Mouse (Mus musculus): ENCODE measurements around the gene Gnpnat1. TPM values are rescaled to one million over a fixed set of nuclear protein-coding genes. Genes with fewer than 3 reads are reported as not detected.

Gnpnat1 gene
- polyA plus RNA-seq, 1 experiment from 2014 or later = 28.5 TPM

DNA sequence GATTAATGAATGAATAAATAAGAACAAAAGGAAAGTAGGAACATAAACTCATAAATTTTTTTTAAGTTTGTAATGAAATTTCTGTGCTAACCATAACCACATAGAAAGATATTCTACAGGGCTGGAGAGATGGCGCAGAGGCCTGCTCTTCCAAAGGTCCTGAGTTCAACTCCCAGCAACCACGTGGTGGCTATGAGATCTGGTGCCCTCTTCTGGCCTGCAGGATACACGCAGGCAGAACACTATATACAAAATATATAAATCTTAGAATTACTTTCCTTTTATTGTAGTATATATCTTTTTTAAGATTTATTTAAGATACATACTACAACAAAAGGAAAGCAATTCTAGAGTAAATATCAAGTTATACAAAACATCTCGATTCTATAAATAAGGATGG is 21.8 kb downstream of the Gnpnat1 start:
- no peaks in the 10 kb centered on the region for H3K9me3 ChIP-seq (ENCODE audit: control insufficient read depth, low read length)
- no peaks in the 10 kb centered on the region for H3K27me3 ChIP-seq (replicated peaks; ENCODE audit: control insufficient read depth, insufficient read depth, low read length)
- H3K27ac ChIP-seq (ENCODE audit: low read depth, low read length) = no peak overlapping the region
- no peak for ATAC-seq
- H3K9ac ChIP-seq (ENCODE audit: low read depth, low read length) = no peak overlapping the region
- peaks cover 6% of the 10 kb centered on the region for H3K4me1 ChIP-seq (ENCODE audit: control insufficient read depth, insufficient read depth, low read depth, low read length)
- H3K4me3 ChIP-seq (ENCODE audit: low read length) = no peak overlapping the region
- H3K4me2 ChIP-seq (ENCODE audit: low read length) = no peak overlapping the region
- peaks cover 8% of the 10 kb centered on the region; the same call in 1 of the 2 replicates for H3K36me3 ChIP-seq (ENCODE audit: control insufficient read depth, insufficient read depth, low read length)
- WGBS = 81% methylated on average over 4 of the region's 4 CpGs

DNA sequence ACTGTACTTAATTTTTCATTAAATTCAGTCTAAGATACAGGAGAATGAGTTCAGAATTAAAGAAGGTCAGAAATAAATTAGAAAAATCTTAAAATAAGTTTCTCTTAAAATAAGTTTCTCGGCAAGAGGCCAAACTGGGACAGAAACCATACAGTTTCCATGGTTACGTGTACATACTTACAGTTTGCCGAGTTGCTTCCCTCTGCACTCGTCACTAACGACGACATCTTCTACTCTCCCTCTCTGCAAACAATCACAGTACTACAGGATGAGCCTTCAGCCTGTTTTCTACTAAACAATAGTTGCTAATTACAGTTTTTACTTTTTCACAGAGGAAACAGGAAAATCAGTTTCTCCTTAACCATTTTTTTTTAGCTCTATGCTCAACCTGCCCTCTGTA is 24.0 kb downstream of the Gnpnat1 start:
- WGBS = 78% methylated on average over 6 of the region's 6 CpGs
- no peak overlapping the region for H3K4me2 ChIP-seq (ENCODE audit: low read length)
- no peak for ATAC-seq
- no peaks in the 10 kb centered on the region for H3K4me1 ChIP-seq (ENCODE audit: control insufficient read depth, insufficient read depth, low read depth, low read length)
- no peaks in the 10 kb centered on the region for H3K27me3 ChIP-seq (replicated peaks; ENCODE audit: control insufficient read depth, insufficient read depth, low read length)
- no peaks in the 10 kb centered on the region for H3K9me3 ChIP-seq (ENCODE audit: control insufficient read depth, low read length)
- H3K9ac ChIP-seq (ENCODE audit: low read depth, low read length) = no peak overlapping the region
- no peak overlapping the region for H3K27ac ChIP-seq (ENCODE audit: low read depth, low read length)
- H3K36me3 ChIP-seq (ENCODE audit: control insufficient read depth, insufficient read depth, low read length) = peaks cover 8% of the 10 kb centered on the region; the same call in 1 of the 2 replicates
- no peak overlapping the region for H3K4me3 ChIP-seq (ENCODE audit: low read length)

DNA sequence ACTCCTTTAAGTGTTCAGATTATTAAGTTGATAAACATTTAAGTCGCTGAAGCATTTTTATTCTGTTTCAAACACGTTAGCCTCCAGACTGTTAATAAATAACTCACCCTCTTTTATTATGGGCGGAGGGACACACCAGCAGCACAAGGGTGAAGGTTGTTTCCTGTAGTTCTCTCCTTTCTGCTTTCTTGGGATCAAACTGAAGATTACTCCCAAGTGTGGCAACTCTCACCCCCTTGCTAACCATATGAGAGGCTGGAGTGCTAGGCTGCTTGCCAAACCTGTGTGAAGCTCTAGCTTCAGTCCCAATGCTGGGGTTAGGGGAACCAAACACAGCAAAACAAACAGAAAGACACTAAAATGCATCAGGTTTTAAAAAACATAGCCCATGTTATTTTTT is 25.9 kb downstream of the Gnpnat1 start:
- H3K9ac ChIP-seq (ENCODE audit: low read depth, low read length) = no peak overlapping the region
- no peak overlapping the region for H3K4me2 ChIP-seq (ENCODE audit: low read length)
- ATAC-seq = no peak
- H3K27ac ChIP-seq (ENCODE audit: low read depth, low read length) = no peak overlapping the region
- H3K4me1 ChIP-seq (ENCODE audit: control insufficient read depth, insufficient read depth, low read depth, low read length) = no peaks in the 10 kb centered on the region
- no peak overlapping the region for H3K4me3 ChIP-seq (ENCODE audit: low read length)
- peaks cover 8% of the 10 kb centered on the region; the same call in 1 of the 2 replicates for H3K36me3 ChIP-seq (ENCODE audit: control insufficient read depth, insufficient read depth, low read length)
- H3K9me3 ChIP-seq (ENCODE audit: control insufficient read depth, low read length) = no peaks in the 10 kb centered on the region
- no peaks in the 10 kb centered on the region for H3K27me3 ChIP-seq (replicated peaks; ENCODE audit: control insufficient read depth, insufficient read depth, low read length)
- WGBS = 87% methylated on average over 3 of the region's 3 CpGs

DNA sequence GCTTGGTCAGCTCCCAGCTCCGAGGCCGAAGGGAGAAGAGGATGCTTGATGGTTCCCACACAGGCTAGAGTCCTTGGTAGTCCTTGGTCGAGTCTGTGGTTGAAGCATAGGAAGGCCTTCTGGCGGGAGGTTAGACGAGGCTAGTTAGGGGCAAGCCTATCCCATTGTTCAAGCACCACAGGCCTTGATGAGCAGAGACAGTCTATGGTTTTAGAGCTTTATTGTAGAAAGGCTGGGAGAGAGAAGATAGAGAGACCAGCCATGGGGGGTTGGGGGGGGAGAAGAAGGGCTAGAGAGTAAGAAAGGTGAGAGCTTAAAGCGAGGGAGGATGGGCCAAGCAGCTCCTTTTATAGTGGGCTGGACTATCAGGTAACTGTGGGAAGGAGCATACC is 39.5 kb downstream of the Gnpnat1 start:
- no peak overlapping the region for H3K9ac ChIP-seq (ENCODE audit: low read depth, low read length)
- H3K27me3 ChIP-seq (replicated peaks; ENCODE audit: control insufficient read depth, insufficient read depth, low read length) = no peaks in the 10 kb centered on the region
- peaks cover 10% of the 10 kb centered on the region for H3K36me3 ChIP-seq (ENCODE audit: control insufficient read depth, insufficient read depth, low read length)
- no peak overlapping the region for H3K4me3 ChIP-seq (ENCODE audit: low read length)
- ATAC-seq = peak; percentile 68; the same call in 1 of the 2 replicates
- no peak overlapping the region for H3K4me2 ChIP-seq (ENCODE audit: low read length)
- peak overlapping the region; percentile 45; the same call in 1 of the 2 replicates for H3K27ac ChIP-seq (ENCODE audit: low read depth, low read length)
- 81% methylated on average over 6 of the region's 6 CpGs for WGBS
- no peaks in the 10 kb centered on the region for H3K9me3 ChIP-seq (ENCODE audit: control insufficient read depth, low read length)
- no peaks in the 10 kb centered on the region for H3K4me1 ChIP-seq (ENCODE audit: control insufficient read depth, insufficient read depth, low read depth, low read length)

DNA sequence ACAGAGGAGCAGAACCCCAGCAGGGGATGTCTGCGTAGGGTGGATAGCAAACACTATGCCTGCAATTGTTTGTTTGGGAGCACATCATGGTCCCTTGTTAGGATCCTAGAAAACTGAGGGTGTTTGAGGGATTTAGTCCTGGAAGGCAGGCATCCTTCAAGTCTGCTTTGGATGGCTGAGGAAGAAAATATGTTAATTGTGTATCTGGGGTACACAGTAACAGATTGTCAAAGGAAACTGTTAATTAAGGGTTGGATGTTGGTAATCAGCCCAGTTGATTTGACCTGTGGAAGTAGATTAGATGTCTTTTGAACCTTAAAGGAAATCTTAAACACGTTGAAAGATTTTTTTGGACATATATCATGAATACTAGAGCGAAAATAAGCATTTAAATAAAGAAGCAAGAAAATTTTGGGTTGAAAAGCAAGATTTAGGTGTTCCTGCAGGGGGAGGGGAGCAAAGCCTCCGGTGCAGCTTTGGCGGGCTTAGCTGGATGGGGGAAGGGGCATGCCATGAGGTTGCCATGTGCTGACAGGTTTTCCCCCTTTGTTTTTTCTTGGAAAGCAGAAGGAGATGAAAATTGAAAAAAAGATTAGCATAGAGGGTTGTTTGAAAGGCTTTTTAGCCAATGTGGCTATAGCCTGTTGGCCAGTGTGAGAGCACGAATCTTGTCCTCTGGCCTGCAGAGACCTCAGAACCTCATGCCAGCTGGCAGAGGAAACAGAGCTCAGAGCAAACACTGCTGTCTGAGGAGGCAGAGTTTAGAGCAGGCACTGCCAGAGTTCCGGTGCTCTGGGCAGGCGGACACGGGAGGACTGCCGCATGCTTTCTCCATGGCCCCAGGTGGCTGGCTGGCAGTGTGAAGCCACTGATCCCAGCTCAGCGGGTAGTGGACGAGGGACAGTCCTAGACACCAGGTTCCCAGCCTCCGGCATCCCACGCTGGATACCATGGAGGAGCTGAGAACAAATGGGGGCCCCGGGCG is 40.2 kb downstream of the Gnpnat1 start:
- H3K9me3 ChIP-seq (ENCODE audit: control insufficient read depth, low read length) = no peaks in the 10 kb centered on the region
- H3K4me3 ChIP-seq (ENCODE audit: low read length) = no peak overlapping the region
- H3K4me1 ChIP-seq (ENCODE audit: control insufficient read depth, insufficient read depth, low read depth, low read length) = no peaks in the 10 kb centered on the region
- peak overlapping the region; percentile 45; the same call in 1 of the 2 replicates for H3K27ac ChIP-seq (ENCODE audit: low read depth, low read length)
- H3K9ac ChIP-seq (ENCODE audit: low read depth, low read length) = no peak overlapping the region
- H3K27me3 ChIP-seq (replicated peaks; ENCODE audit: control insufficient read depth, insufficient read depth, low read length) = no peaks in the 10 kb centered on the region
- no peak overlapping the region for H3K4me2 ChIP-seq (ENCODE audit: low read length)
- WGBS = 57% methylated on average over 16 of the region's 16 CpGs
- peaks cover 7% of the 10 kb centered on the region for H3K36me3 ChIP-seq (ENCODE audit: control insufficient read depth, insufficient read depth, low read length)
- ATAC-seq = peak; percentile 92

DNA sequence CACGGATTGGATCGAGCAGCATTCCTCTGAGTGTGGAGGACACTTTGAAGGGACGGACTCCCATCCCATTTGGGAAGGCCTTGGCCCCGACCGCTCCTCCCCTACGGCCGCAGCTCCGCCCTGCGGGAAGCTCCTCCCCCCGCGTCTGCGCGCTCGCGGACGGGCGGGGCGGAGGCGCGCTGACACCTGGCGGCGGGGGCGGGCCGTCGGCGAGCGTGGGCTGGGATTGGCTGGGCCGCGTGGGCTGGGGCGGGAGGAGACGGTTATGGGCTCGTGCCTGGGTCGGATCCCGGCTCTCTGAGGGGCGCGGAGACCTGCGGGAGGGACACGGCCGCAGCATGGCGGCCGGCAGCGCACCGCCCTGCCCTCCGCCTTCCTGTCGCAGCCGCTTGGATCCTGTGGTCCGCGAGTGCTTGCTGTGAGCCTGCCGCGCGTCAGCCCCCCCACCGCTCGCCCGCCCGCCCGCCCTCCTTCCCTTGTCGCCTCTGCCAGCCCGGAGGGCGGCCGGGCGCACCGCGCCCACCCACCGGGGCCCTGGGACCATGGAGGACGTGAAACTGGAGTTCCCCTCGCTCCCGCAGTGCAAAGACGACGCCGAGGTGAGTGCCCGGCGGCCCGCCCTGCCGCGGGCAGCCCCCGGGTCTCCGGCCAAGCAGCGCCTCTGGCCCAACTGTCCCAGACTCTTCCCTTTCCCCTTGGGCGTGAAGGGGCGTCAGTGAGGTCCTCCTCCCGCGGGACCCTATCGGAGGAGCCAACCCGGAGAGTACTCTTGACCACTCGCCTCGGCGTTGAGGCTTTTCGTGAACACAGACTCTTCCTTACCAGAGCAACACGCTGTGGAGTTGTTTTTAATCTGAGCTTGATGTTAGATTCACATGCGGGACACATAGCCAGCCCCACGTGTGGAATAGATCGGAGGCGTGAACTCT is 53.5 kb downstream of the Gnpnat1 start, which contains the start of gene Styx:
Styx (plus strand) TSS at position 163 of the 929 bp plus-strand sequence.
- Histone ChIP-seq H3K9ac (ENCODE audit: low read depth, low read length) (peak within 1 kb of the TSS; percentile 68), H3K27me3 (replicated peaks; ENCODE audit: control insufficient read depth, insufficient read depth, low read length) (no peaks in the 10 kb centered on the region), H3K4me1 (ENCODE audit: control insufficient read depth, insufficient read depth, low read depth, low read length) (peaks cover 9% of the 10 kb centered on the region), H3K4me3 (ENCODE audit: low read length) (peak within 1 kb of the TSS; percentile 60), H3K9me3 (ENCODE audit: control insufficient read depth, low read length) (no peaks in the 10 kb centered on the region), H3K4me2 (ENCODE audit: low read length) (peak within 1 kb of the TSS; percentile 67), H3K36me3 (ENCODE audit: control insufficient read depth, insufficient read depth, low read length) (peaks cover 17% of the 10 kb centered on the region), H3K27ac (ENCODE audit: low read depth, low read length) (peak within 1 kb of the TSS; percentile 77)
- peak; percentile 99 for ATAC-seq
- WGBS = 0% methylated on average over 57 of the region's 93 CpGs

DNA sequence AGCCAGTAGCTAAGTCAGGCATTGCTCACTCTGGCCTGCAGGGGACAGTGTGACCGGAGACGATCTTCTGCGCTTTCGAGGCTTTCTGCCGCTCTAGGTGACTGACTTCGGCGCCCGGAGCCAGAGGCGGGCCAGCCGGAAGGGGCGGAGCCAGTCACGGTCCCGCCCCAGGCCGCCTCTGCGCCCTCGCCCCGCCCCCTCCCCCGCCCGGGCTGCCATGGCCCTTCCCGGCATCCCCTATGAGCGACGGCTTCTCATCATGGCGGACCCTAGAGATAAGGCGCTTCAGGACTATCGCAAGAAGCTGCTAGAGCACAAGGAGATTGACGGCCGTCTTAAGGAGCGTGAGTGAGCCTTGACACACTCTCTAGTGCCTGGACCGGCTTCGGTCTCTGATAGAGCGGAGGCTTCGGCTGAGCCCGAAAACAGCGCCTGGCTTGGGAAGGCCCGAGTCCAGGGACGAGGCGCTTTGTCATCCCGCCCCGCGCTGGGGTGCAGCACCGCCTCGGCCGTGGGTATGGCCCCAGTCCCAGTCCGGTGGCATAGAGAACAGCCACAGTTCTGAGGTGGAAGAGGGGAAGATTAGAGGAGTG is 75.0 kb downstream of the Gnpnat1 start, which contains the start of gene Psmc6:
Psmc6 (plus strand) TSS at position 200 of the 593 bp plus-strand sequence.
- Histone ChIP-seq H3K36me3 (ENCODE audit: control insufficient read depth, insufficient read depth, low read length) (peaks cover 7% of the 10 kb centered on the region; the same call in 1 of the 2 replicates), H3K27ac (ENCODE audit: low read depth, low read length) (peak within 1 kb of the TSS; percentile 92), H3K4me3 (ENCODE audit: low read length) (peak within 1 kb of the TSS; percentile 96), H3K4me1 (ENCODE audit: control insufficient read depth, insufficient read depth, low read depth, low read length) (peaks cover 9% of the 10 kb centered on the region; the same call in 1 of the 2 replicates), H3K9ac (ENCODE audit: low read depth, low read length) (peak within 1 kb of the TSS; percentile 96), H3K9me3 (ENCODE audit: control insufficient read depth, low read length) (no peaks in the 10 kb centered on the region), H3K27me3 (replicated peaks; ENCODE audit: control insufficient read depth, insufficient read depth, low read length) (no peaks in the 10 kb centered on the region), H3K4me2 (ENCODE audit: low read length) (peak within 1 kb of the TSS; percentile 73)
- under 1% methylated on average over 44 of the region's 44 CpGs for WGBS
- peak; percentile 97 for ATAC-seq

DNA sequence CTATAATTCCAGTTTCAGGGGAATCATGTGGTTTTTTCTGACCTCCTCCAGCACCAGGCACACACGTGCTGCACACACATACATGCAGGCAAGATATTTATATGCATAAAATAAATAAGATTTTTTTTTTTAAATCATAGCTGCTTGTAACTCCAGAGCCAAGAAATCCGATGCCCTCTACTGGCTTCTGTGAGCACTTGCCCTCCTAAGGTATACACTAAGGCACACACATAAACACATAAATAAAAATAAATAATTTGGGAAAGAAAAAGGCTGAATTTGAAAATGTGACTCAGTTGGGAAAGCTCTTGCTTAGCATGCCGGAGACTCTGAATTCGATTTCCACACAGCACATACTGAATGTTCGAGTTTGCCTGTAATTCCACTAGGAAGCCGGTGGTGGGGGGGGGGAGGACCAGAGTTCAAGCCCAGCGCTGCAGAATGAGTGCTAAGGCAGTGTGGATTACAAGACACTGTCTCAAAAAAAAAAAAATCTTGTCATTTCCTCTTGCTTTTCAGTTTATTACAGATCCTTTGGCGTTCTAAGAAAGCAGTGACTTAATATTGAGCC is 75.6 kb downstream of the Gnpnat1 start:
- H3K4me1 ChIP-seq (ENCODE audit: control insufficient read depth, insufficient read depth, low read depth, low read length) = peaks cover 9% of the 10 kb centered on the region; the same call in 1 of the 2 replicates
- ATAC-seq = no peak; the same call in none of the 2 replicates
- no peaks in the 10 kb centered on the region for H3K9me3 ChIP-seq (ENCODE audit: control insufficient read depth, low read length)
- WGBS = 15% methylated on average over 8 of the region's 8 CpGs
- peak overlapping the region; percentile 69 for H3K27ac ChIP-seq (ENCODE audit: low read depth, low read length)
- peak overlapping the region; percentile 96 for H3K4me3 ChIP-seq (ENCODE audit: low read length)
- no peaks in the 10 kb centered on the region for H3K27me3 ChIP-seq (replicated peaks; ENCODE audit: control insufficient read depth, insufficient read depth, low read length)
- H3K9ac ChIP-seq (ENCODE audit: low read depth, low read length) = peak overlapping the region; percentile 63
- H3K4me2 ChIP-seq (ENCODE audit: low read length) = peak overlapping the region; percentile 58
- H3K36me3 ChIP-seq (ENCODE audit: control insufficient read depth, insufficient read depth, low read length) = 0 out of 2 replicates have a peak, but pooled peaks cover 5% of the 10 kb centered on the region
